Mouse (Mus musculus) C2C12 (cell line): ENCODE data around the gene Kctd4. TPM values are rescaled to one million over a fixed set of nuclear protein-coding genes. Genes with fewer than 3 reads are reported as not detected.
A peak's percentile ranks its signal among the peaks of the same experiment; 100 is the strongest.

Source experiments
- H3K27me3 ChIP-seq: one replicate; pipeline ENCODE4 v1.6.1; 2011; ENCODE audit not compliant: control insufficient read depth, insufficient read depth, insufficient read length
- H3K36me3 ChIP-seq: one replicate; pipeline ENCODE4 v1.6.1; 2011; ENCODE audit not compliant: control insufficient read depth, insufficient read depth
- H3K4me3 ChIP-seq: one replicate; pipeline ENCODE4 v1.5.1; 2011; ENCODE audit warnings: mild to moderate bottlenecking, control low read depth; ENCODE audit not compliant: poor library complexity, insufficient read depth, severe bottlenecking
- H3K79me2 ChIP-seq: one replicate; pipeline ENCODE4 v1.6.1; 2011; ENCODE audit not compliant: control insufficient read depth, insufficient read depth
- H3K79me3 ChIP-seq: one replicate; pipeline ENCODE4 v1.6.1; 2011; ENCODE audit warnings: low read depth, control low read depth
- H3ac ChIP-seq: one replicate; pipeline ENCODE3; 2011; ENCODE audit warnings: low read depth; ENCODE audit not compliant: control insufficient read depth, insufficient read length
- CEBPB ChIP-seq: IDR thresholded peaks from one replicate; pipeline ENCODE4 v1.6.1; 2011; ENCODE audit warnings: low read depth, mild to moderate bottlenecking, control low read depth, moderate library complexity
- CTCF ChIP-seq: IDR thresholded peaks from one replicate; pipeline ENCODE4 v1.5.1; 2011; ENCODE audit not compliant: control insufficient read depth, insufficient read depth, insufficient read length
- FOSL1 ChIP-seq: IDR thresholded peaks from one replicate; pipeline ENCODE4 v1.8.0; 2011; ENCODE audit warnings: mild to moderate bottlenecking, low read length; ENCODE audit not compliant: poor library complexity, insufficient read depth, severe bottlenecking
- MAX ChIP-seq: IDR thresholded peaks from one replicate; pipeline ENCODE4 v1.6.1; 2011; ENCODE audit warnings: mild to moderate bottlenecking, control low read depth
- MYOD1 ChIP-seq: IDR thresholded peaks from one replicate; pipeline ENCODE4 v1.6.1; 2011; ENCODE audit warnings: low read depth; ENCODE audit not compliant: control insufficient read depth, insufficient read length
- MYOG ChIP-seq: IDR thresholded peaks from one replicate; pipeline ENCODE4 v1.6.1; 2011; ENCODE audit not compliant: control insufficient read depth, insufficient read length; ENCODE audit errors: extremely low read depth
- USF1 ChIP-seq: IDR thresholded peaks from one replicate; pipeline ENCODE4 v1.6.1; 2011; ENCODE audit warnings: low read depth, mild to moderate bottlenecking, control low read depth, moderate library complexity
- polyA plus RNA-seq: library from polyadenylated mRNA; unstranded; fragments of >200 nt; fragmentation: generic; extraction: Trizol; gene quantifications from one replicate; pipeline ENCODE4 v1.2.1, GENCODE M21; 2012; ENCODE audit warnings: missing spikeins

Kctd4 gene
- polyA plus RNA-seq, 1 experiment = not detected

DNA sequence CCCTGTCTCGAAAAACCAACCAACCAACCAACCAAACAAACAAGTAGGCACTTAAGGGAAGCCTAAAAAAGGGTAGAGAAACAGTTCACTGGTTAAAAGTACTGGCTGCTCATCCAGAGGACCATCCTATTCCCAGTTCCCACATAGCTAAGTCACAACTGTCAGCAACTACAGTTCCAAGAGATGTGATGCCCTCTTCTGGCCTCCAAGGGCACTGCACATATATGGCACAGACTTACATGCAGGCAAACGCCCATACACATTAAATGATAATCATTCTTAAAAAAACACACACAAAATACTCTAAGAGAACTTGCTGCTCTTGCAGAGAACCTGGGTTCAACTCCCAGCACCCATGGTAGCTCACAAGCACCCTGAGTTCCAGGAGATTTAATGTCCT is 20.4 kb upstream of the Kctd4 start:
- no peak overlapping the region for H3K4me3 ChIP-seq
- no peaks in the 10 kb centered on the region for H3K36me3 ChIP-seq
- no peaks in the 10 kb centered on the region for H3K27me3 ChIP-seq
- peaks cover 24% of the 10 kb centered on the region for H3K79me2 ChIP-seq
- no peak overlapping the region for H3ac ChIP-seq
- no peak for TF ChIP-seq MYOG
- TF ChIP-seq FOSL1 = no peak
- no peak for TF ChIP-seq CEBPB
- TF ChIP-seq MYOD1 = no peak
- TF ChIP-seq USF1 = no peak
- TF ChIP-seq MAX = no peak
- TF ChIP-seq CTCF = no peak
- peaks cover 13% of the 10 kb centered on the region for H3K79me3 ChIP-seq

DNA sequence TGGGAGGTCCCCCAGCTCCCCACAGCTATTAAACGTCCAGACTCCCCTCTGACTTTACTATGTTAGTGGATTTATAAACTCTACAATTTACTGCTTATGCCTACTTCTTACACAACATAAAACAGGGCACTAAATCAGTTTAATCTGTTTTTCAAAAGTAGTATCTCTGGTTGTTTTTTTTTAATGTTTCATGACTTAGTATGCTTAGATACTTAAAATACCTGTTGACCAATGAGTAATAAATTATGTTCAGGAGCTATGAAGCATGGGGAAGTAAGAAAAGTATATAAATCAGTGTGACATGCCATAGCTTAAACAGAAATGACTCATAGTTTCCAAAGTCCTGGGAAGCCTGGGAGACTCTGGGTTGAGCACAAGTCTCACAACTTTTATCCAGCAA is 17.1 kb upstream of the Kctd4 start:
- no peaks in the 10 kb centered on the region for H3K27me3 ChIP-seq
- H3K36me3 ChIP-seq = no peaks in the 10 kb centered on the region
- peaks cover 16% of the 10 kb centered on the region for H3K79me3 ChIP-seq
- H3K4me3 ChIP-seq = no peak overlapping the region
- H3K79me2 ChIP-seq = peaks cover 36% of the 10 kb centered on the region
- TF ChIP-seq CTCF = no peak
- TF ChIP-seq CEBPB = peak; percentile 72
- peak; percentile 93 for TF ChIP-seq FOSL1
- no peak for TF ChIP-seq MAX
- no peak overlapping the region for H3ac ChIP-seq

- H3K36me3 ChIP-seq = peaks cover 4% of the 10 kb centered on the region
- H3ac ChIP-seq = no peak overlapping the region
- H3K27me3 ChIP-seq = no peaks in the 10 kb centered on the region
- TF ChIP-seq MYOD1 = no peak
- no peak for TF ChIP-seq MYOG
- TF ChIP-seq MAX = no peak
- no peak for TF ChIP-seq CTCF
- no peak for TF ChIP-seq CEBPB
- TF ChIP-seq USF1 = no peak
- no peak for TF ChIP-seq FOSL1
- H3K79me3 ChIP-seq = peaks cover 6% of the 10 kb centered on the region
- peaks cover 44% of the 10 kb centered on the region for H3K79me2 ChIP-seq
- H3K4me3 ChIP-seq = no peak overlapping the region
Measured at GRCm38 (mm10) chr14:75941500-75941899, 13.3 kb upstream of the Kctd4 start.

DNA sequence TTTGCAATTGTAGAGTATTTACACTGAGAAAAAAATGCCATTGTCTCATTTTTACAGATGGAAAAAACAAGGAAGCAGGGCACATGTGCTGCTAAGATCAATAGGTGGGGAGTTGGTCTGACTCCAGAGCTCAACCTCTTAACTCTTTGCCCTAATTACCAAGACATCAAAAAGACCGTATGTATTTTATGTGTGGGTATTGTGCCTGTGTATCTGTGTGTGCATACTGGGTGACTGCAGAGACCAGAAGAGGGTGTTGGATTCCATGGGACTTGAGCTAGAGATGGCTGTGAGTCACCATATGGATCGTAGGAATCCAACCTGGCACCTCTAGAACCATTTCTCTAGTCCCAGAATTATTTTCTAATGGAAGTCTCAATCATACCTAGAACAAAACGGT is 12.4 kb upstream of the Kctd4 start:
- Histone ChIP-seq H3K4me3 (no peak overlapping the region), H3K36me3 (peaks cover 4% of the 10 kb centered on the region), H3K27me3 (no peaks in the 10 kb centered on the region)

DNA sequence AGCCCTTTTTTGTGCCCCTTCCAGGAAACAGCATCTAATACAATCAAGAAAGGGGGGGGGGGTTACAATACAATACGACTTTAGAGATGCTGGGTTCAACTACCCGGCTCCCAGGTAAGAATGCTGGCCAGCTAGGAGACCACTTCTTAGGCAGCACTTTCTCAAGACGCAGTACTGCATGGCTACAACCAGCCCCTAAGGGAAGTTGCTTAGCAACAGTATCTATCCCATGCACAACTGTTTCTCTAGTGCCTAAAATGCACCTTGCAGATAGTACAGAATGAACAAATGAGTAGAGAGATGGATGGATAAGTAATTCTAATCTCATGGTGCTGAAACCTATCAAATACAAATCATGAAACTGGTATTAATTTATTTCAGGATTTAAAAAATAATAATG is 7.1 kb upstream of the Kctd4 start:
- Histone ChIP-seq H3K27me3 (no peaks in the 10 kb centered on the region), H3K4me3 (no peak overlapping the region)

More for the DNA sequence above, 12.4 kb upstream of the Kctd4 start:
- TF ChIP-seq MYOG = no peak
- TF ChIP-seq FOSL1 = no peak
- no peak for TF ChIP-seq CEBPB
- no peak for TF ChIP-seq USF1
- TF ChIP-seq MYOD1 = no peak
- TF ChIP-seq CTCF = no peak
- TF ChIP-seq MAX = no peak
- H3ac ChIP-seq = no peak overlapping the region
- H3K79me2 ChIP-seq = peaks cover 50% of the 10 kb centered on the region
- peaks cover 6% of the 10 kb centered on the region for H3K79me3 ChIP-seq

DNA sequence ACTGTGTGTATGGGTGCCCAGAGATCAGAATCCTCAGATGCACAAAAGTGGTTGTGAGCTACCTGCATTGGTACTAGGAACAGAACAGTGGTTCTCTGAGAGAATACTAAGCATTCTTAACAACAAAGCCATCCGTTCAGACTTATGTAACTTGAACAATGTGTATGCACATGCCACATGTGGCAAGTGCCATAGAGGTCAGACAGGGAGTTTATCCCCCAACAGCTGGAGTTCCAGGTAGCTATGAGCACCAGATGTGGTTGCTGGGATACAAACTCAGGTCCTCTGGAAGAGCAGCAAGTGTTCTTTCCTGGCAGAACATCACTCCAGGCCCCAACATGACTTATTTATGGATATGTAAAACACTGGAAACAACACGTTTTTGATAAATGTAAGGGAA is 1.8 kb upstream of the Kctd4 start:
- Histone ChIP-seq H3K36me3 (peaks cover 3% of the 10 kb centered on the region), H3K79me2 (peaks cover 57% of the 10 kb centered on the region), H3K4me3 (no peak overlapping the region), H3K79me3 (peaks cover 10% of the 10 kb centered on the region), H3ac (no peak overlapping the region), H3K27me3 (no peaks in the 10 kb centered on the region)
- TF ChIP-seq CEBPB (no peak), CTCF (no peak), MYOG (no peak), MAX (no peak), FOSL1 (no peak), USF1 (no peak), MYOD1 (no peak)

More for the DNA sequence above, 7.1 kb upstream of the Kctd4 start:
- peaks cover 6% of the 10 kb centered on the region for H3K36me3 ChIP-seq
- no peak overlapping the region for H3ac ChIP-seq
- peaks cover 56% of the 10 kb centered on the region for H3K79me2 ChIP-seq
- peaks cover 8% of the 10 kb centered on the region for H3K79me3 ChIP-seq
- TF ChIP-seq CEBPB (no peak), FOSL1 (no peak), MYOG (no peak), CTCF (no peak), MYOD1 (no peak), MAX (no peak), USF1 (no peak)
